Comparison of ENCODE assay signal across 11 mouse cellular contexts in the genomic region with DNA sequence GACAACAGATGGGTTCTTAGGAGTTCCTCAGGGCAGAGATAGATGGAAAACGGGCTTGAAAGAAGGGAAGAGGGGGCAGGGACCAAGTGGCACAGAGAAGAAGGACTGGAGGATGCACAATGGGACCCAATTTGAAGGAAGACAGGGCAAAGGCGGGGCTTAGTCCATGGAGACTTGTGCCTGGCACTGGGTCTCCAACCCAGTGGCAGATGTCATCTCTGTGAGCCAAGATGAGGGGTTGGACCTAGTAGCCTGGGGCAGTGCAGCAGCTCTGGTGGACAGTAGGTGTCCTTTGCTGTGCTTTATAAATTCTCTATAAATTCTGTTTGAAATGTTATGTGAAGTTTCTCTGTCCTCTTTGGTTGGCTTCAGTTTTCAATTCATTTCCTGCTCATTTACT.
"Had no signal": no experiment of that assay in that cellular context is flagged by ENCODE, and none has a peak within 500 bp of the region (broad histone marks: within the 10 kb centered on the region; RNA-seq: fewer than 3 reads in every experiment).

No protein-coding gene starts in this region.

- DNase-seq: liver; liver, embryonic 13.5 days; liver, postnatal 0 days; lung, adult 18-20 months; lung, adult 2 months; lung, embryonic 14.5 days; lung, postnatal 10 days; lung, postnatal 14 days; lung, postnatal 36 days; lung, postnatal 4 days; midbrain, embryonic 14.5 days had no signal
